Mouse (Mus musculus) embryonic facial prominence, embryonic 10.5 days (tissue): ENCODE results near the gene Slc16a14. TPM values are rescaled to one million over a fixed set of nuclear protein-coding genes. Genes with fewer than 3 reads are reported as not detected.
A peak's percentile ranks its signal among the peaks of the same experiment; 100 is the strongest.

Source experiments
- DNase-seq: peaks from one replicate; pipeline ENCODE4 v3.0.0-alpha.2; 2017; ENCODE audit warnings: low spot score
- H3K27ac ChIP-seq: fragments of 300-500 bp; sonication (generic); replicated peaks from 2 replicates; pipeline ENCODE4 v1.5.1; 2016; ENCODE audit warnings: mild to moderate bottlenecking
- H3K27me3 ChIP-seq: fragments of 300-500 bp; sonication (generic); replicated peaks from 2 replicates; pipeline ENCODE4 v1.6.1; 2016; ENCODE audit warnings: low read depth, mild to moderate bottlenecking; ENCODE audit not compliant: poor library complexity, severe bottlenecking
- H3K36me3 ChIP-seq: fragments of 300-500 bp; sonication (generic); replicated peaks from 2 replicates; pipeline ENCODE4 v1.6.1; 2016; ENCODE audit warnings: mild to moderate bottlenecking, moderate library complexity
- H3K4me1 ChIP-seq: fragments of 300-500 bp; sonication (generic); 2 replicates; pipeline ENCODE4 v1.6.1; 2016
- H3K4me3 ChIP-seq: fragments of 300-500 bp; sonication (generic); 2 replicates; pipeline ENCODE4 v1.5.1; 2016; ENCODE audit warnings: mild to moderate bottlenecking, moderate library complexity
- H3K9me3 ChIP-seq: fragments of 300-500 bp; sonication (generic); 2 replicates; pipeline ENCODE4 v1.6.1; 2016; ENCODE audit warnings: mild to moderate bottlenecking
- WGBS: fragments of 180-500 bp; shearing (Covaris S2); methylation state at CpG from one replicate; pipeline ENCODE4 v1.1.7; 2016; 5-methylcytosine and 5-hydroxymethylcytosine counted together
- polyA plus RNA-seq: library from polyadenylated mRNA; unstranded; fragments of >200 nt; fragmentation: Nextera tagmentation; extraction: Ambion mirVana; gene quantifications from 2 replicates; pipeline ENCODE4 v1.2.1, GENCODE M21; 2016

Gene Slc16a14
- polyA plus RNA-seq, 1 experiment from 2014 or later: 0.20 TPM

DNA sequence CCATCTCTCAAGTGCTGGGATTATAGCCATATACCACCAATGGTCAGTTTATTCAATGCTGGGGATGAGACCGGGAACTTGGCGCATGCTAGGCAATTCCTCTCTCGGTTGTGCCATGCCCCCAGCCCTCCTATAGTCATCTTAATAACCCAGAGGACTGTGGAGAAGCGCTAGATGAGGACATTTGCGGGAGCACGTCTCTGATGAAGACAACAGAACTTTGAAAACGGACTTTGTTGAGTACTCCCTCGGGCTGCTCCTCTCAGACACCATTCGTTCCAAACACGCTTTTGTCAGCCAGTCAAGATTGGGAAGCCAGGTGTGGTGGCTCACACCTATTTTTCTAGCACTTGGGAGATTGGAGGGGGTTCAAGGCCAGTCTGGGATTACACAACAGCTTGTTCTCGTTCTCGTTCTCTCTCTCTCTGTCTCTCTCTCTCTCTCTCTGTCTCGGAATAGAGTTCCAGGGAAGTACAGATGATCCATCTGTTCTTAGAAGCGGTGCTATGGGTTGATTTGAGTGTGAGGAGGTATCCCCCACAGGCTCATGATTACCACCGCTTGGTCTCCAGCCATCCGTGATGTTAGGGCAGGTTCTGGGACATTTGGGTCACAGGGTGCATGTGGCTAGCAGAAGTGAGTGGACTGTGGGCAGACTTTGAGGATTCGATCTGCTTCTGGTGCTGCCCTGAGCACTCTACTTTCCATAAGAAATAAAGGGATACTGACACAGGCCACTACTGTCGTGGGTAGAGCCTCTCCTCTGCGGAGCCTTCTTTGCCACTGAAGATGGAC is 2.0 kb upstream of the Slc16a14 start:
- no peak for DNase-seq
- Histone ChIP-seq H3K4me3 (no peak overlapping the region), H3K4me1 (0 out of 2 replicates have a peak, but pooled peaks cover 9% of the 10 kb centered on the region), H3K27me3 (peaks cover 44% of the 10 kb centered on the region), H3K27ac (no peak overlapping the region), H3K36me3 (no peaks in the 10 kb centered on the region), H3K9me3 (no peaks in the 10 kb centered on the region)
- 89% methylated on average over 19 of the region's 19 CpGs for WGBS

DNA sequence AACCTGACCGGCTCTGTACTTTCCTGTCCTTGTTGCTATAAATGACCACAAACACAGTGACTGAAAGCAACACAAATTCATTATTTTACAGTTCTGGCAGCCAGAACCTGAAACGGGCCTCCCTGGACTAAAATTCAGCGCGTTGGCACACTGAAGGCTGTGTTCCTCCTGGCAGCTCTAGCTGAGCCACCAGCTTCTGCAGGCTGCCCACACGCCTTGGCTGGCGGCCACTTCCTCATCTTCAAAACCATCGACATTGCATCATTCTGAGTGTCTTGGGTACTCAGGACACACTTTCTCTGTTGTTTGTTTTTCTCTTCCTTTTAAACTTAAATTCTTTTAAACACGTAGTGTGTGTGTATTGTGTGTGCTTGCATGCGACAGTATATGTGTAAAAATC is 734 bp upstream of the Slc16a14 start:
- WGBS: 80% methylated on average over 9 of the region's 9 CpGs
- no peak for DNase-seq
- Histone ChIP-seq H3K9me3 (no peaks in the 10 kb centered on the region), H3K4me1 (0 out of 2 replicates have a peak, but pooled peaks cover 9% of the 10 kb centered on the region), H3K27ac (no peak overlapping the region), H3K4me3 (no peak overlapping the region), H3K36me3 (no peaks in the 10 kb centered on the region), H3K27me3 (peaks cover 44% of the 10 kb centered on the region)

DNA sequence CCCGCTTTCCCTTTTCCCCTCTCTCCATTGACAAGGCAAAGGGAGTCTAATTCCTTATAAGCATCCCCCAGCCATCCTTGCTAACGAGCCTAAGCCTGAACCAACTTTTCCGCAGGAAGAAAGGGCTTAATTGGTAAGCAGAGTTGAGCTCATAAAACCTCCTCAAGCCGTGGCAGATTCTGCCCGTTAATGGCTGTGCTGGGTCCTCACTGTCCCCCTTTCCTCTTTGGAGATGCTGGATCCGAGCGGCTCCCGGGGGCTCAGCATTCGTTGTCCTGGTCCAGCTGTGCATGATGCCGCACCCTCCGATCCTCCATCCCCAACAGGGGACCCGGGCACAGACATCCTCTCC is 807 bp downstream of the Slc16a14 start:
- Histone ChIP-seq H3K27ac (peak overlapping the region; percentile 79), H3K27me3 (peaks cover 44% of the 10 kb centered on the region), H3K4me3 (peak overlapping the region; percentile 74), H3K4me1 (0 out of 2 replicates have a peak, but pooled peaks cover 9% of the 10 kb centered on the region), H3K36me3 (no peaks in the 10 kb centered on the region), H3K9me3 (no peaks in the 10 kb centered on the region)
- WGBS: 1% methylated on average over 12 of the region's 12 CpGs
- DNase-seq: no peak

DNA sequence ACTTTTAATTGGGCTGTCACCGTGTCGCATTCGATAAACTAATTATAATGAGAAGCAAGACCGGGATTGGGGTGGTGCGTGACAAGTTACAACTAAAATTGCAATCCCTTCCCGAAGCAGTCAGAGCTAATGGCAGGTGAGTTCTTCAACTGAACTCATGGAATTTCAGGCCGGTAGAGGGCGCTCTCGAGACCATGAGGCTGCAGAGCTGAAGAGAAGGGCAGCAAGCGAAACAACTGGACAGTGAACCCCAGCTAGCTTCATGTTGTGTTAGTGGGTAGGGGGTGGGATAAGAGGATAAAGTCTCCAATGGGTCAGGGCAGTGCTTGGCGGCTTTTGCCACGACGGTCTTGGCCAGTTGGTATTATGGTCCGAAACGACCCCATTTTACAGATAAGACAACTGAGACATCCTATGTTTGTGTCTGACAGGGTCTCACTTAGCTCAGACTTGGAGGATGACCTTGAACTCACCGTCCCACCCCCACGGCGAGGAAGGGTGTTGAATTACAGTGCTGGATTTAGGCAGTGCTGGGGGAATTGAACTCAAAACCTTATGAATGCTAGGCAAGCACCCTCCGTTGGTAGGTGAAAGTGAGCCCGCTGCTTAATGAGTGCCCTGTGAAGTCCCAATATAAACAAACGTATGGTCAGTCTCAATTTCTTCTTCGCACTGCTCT is 1.3 kb downstream of the Slc16a14 start:
- Histone ChIP-seq H3K36me3 (no peaks in the 10 kb centered on the region), H3K4me3 (peak overlapping the region; percentile 74), H3K9me3 (no peaks in the 10 kb centered on the region), H3K4me1 (0 out of 2 replicates have a peak, but pooled peaks cover 9% of the 10 kb centered on the region), H3K27me3 (peaks cover 44% of the 10 kb centered on the region), H3K27ac (no peak overlapping the region)
- 12% methylated on average over 22 of the region's 22 CpGs for WGBS
- DNase-seq: peak; percentile 83

DNA sequence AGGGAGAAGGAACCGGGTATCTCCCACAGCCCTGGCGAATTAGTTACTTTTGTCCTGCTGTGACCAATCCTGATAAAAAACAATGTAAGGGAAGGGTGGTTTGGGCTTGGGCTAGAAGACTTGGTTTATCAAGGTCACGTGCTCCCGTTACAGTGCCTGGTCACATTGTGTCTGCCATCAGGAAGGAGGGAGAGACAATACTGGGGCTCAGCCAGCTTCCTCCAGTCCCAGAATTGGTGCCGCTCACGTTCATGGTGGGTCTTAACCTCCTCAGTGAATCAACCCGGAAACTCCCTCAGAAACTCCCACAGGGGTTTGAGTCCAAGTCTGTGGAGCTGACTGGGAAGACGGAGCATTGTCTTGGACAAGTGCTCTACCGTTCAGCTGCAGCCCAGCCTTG is 9.3 kb downstream of the Slc16a14 start:
- H3K27ac ChIP-seq: no peak overlapping the region
- DNase-seq: no peak
- H3K36me3 ChIP-seq: no peaks in the 10 kb centered on the region
- H3K9me3 ChIP-seq: no peaks in the 10 kb centered on the region
- 85% methylated on average over 9 of the region's 9 CpGs for WGBS
- H3K27me3 ChIP-seq: no peaks in the 10 kb centered on the region
- H3K4me3 ChIP-seq: no peak overlapping the region
- H3K4me1 ChIP-seq: no peaks in the 10 kb centered on the region

DNA sequence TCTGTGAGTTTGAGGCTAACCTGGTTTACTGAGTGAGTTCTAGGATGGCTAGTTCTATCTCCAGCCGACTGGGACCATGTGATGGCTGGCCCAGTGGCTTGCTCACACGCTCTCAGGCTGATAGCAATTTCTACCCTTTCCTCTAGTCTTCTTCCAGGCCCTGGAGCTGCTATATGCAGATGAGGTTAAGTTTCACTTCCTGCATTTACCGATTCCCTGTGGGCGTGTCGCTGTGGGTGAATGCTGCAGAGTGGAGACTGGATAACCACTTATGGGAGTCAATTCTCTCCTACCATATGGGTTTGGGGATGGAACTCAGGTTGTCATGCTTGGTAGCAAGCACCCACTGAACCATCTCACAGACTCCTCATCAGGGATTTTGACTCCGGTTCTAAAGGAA is 10.8 kb downstream of the Slc16a14 start:
- Histone ChIP-seq H3K4me1 (no peaks in the 10 kb centered on the region), H3K9me3 (no peaks in the 10 kb centered on the region), H3K27ac (no peak overlapping the region), H3K27me3 (no peaks in the 10 kb centered on the region), H3K36me3 (no peaks in the 10 kb centered on the region), H3K4me3 (no peak overlapping the region)
- 82% methylated on average over 6 of the region's 6 CpGs for WGBS
- DNase-seq: no peak

DNA sequence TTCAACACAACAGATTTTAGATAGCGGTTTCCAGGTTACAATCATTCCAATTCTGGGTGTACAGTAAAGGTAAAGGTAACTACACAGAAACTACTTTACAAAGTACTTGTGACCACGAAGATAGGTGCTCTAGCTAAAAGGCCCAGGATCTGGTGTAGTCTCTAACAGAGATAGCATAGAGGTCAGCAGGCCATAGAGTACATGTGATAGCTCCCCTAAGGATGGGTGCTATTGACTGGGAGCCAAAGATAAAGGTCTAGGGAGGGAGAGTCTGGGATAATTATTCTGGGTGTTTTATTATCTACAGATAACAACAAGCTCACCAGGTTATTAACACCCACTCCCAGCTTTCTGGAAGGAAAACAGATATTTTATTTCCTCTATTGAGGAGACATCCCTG is 11.5 kb downstream of the Slc16a14 start:
- H3K4me3 ChIP-seq: no peak overlapping the region
- no peak for DNase-seq

DNA sequence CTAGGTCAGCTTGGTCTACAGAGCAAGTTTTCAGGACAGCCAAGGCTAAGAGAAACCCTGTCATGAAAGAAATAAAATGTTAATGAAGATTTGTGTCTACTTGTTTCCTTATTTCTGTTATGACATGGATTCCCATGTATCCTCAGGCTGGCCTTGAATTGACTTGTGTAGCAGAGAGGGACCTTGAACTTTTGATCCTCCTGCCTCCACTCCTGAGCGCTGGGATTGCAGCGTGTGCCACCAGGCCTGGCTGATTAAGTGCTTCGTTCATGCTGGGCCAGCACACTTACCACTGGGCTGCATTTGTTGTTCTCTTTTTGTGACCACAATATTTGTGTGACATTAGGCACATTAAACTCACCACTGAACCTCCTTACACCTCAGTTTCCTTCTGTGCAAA is 16.1 kb downstream of the Slc16a14 start:
- no peak for DNase-seq
- Histone ChIP-seq H3K27ac (no peak overlapping the region), H3K4me1 (no peaks in the 10 kb centered on the region), H3K36me3 (no peaks in the 10 kb centered on the region), H3K4me3 (no peak overlapping the region), H3K9me3 (no peaks in the 10 kb centered on the region), H3K27me3 (no peaks in the 10 kb centered on the region)
- 90% methylated on average over 3 of the region's 3 CpGs for WGBS

More for the DNA sequence above, 11.5 kb downstream of the Slc16a14 start:
- H3K27me3 ChIP-seq: no peaks in the 10 kb centered on the region
- H3K4me1 ChIP-seq: no peaks in the 10 kb centered on the region
- WGBS: 86% methylated on average over 2 of the region's 2 CpGs
- no peak overlapping the region for H3K27ac ChIP-seq
- H3K36me3 ChIP-seq: no peaks in the 10 kb centered on the region
- no peaks in the 10 kb centered on the region for H3K9me3 ChIP-seq

DNA sequence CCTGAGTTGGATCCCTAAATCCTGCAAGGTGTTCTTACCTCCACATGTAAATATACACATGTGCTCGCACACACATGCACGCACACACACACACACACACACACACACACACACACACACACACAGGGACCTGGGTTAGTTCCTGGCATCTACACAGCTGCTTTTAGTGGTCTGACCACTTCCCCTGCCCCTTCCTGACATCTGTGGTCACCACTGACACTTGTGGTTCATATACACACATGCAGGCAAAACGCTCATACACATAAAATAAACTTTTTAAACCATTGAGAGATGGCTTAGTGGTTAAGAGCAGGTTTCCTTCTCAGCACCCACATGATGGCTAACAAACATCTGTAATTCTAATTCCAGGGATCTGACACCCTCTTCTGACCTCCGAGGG is 19.9 kb downstream of the Slc16a14 start:
- no peak for DNase-seq
- Histone ChIP-seq H3K27ac (no peak overlapping the region), H3K4me1 (peaks cover 6% of the 10 kb centered on the region), H3K4me3 (no peak overlapping the region), H3K9me3 (no peaks in the 10 kb centered on the region), H3K27me3 (no peaks in the 10 kb centered on the region), H3K36me3 (no peaks in the 10 kb centered on the region)
- 88% methylated on average over 4 of the region's 4 CpGs for WGBS

DNA sequence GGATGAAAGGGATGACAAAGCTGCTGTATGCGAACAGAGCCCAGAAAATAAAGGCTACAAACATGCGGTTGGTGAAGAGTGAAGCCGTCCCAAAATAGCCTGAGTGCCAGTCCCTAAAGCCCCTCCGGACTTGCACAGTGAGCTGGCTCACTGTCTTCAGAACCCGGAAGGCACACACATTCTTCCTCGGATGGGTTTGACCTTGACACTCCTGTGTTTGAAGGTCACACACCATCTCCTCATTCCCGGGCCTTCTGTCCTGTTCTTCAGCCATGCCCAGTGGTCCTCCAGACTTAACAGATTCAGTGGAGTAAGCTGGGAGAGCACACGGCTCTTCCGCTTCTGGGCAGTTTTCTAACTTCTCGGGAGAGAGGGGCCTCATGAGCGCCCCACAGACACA is 22.4 kb downstream of the Slc16a14 start:
- no peak for DNase-seq
- 93% methylated on average over 11 of the region's 11 CpGs for WGBS
- H3K27me3 ChIP-seq: no peaks in the 10 kb centered on the region
- no peak overlapping the region for H3K4me3 ChIP-seq
- H3K4me1 ChIP-seq: peaks cover 9% of the 10 kb centered on the region
- no peaks in the 10 kb centered on the region for H3K9me3 ChIP-seq
- no peak overlapping the region for H3K27ac ChIP-seq
- H3K36me3 ChIP-seq: no peaks in the 10 kb centered on the region

DNA sequence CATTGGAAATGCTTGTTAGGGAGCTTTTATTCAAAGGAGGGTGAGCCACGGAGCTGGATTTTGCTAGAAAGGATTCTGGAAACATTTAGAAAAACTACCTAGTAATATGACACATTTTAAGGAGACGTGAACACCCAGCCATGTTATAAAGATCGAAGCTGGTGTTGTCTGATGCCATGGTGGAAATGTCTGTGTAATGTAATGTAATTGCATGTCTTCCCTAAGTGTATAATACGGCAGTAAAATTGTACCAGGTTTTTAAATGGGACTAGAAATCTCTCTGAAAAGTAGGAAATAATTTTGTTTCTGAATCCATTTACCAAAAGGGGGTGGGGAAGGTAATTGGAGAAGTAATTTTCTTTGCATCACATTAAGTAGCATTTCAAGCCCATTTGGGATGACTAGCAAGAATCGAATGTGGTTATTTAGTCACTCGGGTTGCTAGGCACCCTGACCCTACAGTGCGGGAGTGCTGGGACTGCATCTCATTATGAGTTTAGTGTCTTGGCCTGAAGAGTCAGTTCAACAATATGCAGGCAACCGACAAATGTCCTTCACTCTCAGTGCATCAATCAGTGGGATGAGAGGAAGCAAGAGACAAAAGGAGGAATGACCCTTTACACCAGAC is 24.6 kb downstream of the Slc16a14 start:
- Histone ChIP-seq H3K27me3 (no peaks in the 10 kb centered on the region), H3K27ac (no peak overlapping the region), H3K4me1 (peaks cover 9% of the 10 kb centered on the region), H3K36me3 (no peaks in the 10 kb centered on the region), H3K4me3 (no peak overlapping the region), H3K9me3 (no peaks in the 10 kb centered on the region)
- WGBS: 76% methylated on average over 8 of the region's 8 CpGs
- no peak for DNase-seq

DNA sequence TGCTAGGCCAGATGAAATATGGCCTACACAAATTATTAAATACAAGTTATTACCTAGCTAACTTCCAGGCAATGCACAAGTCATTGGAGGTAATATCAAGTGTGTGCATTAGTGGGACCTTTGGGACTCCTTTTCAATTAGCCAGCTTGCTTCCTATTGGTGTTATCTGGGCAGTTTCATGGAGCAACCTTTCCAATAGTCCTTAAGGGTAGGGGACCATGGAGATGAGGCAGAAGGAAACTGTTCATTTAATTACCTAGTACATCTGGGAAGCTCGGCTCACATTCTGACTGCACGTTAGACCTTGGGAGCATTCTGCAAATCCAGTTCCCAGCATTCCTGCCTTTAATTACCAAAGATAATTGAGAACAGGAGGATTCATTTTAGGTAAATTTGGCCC is 30.5 kb downstream of the Slc16a14 start:
- DNase-seq: no peak
- Histone ChIP-seq H3K4me1 (0 out of 2 replicates have a peak, but pooled peaks cover 3% of the 10 kb centered on the region), H3K4me3 (no peak overlapping the region), H3K27me3 (no peaks in the 10 kb centered on the region), H3K36me3 (no peaks in the 10 kb centered on the region), H3K27ac (no peak overlapping the region), H3K9me3 (no peaks in the 10 kb centered on the region)
- WGBS: 62% methylated on average over 2 of the region's 2 CpGs

DNA sequence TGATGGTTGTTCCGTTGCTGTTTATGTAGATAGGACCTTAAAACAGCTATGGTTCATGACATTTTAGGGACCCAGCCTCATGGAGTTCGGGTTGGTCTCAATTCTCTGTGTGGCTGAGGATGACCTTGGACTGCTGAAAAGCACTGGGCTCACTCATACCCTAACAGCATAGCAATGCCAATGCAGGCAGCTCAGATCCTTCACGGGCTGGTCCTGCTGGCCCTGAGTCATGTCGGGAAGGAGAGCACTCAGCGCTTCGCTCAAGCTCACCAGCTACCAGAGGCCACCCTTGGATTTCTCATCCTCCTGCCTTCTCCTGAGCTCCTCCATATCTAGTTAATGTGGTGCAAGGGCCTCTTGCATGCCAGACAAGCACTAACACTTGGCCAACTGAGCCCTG is 35.8 kb downstream of the Slc16a14 start:
- Histone ChIP-seq H3K4me3 (no peak overlapping the region), H3K4me1 (no peaks in the 10 kb centered on the region), H3K36me3 (no peaks in the 10 kb centered on the region), H3K27ac (no peak overlapping the region), H3K27me3 (no peaks in the 10 kb centered on the region), H3K9me3 (no peaks in the 10 kb centered on the region)
- 92% methylated on average over 6 of the region's 6 CpGs for WGBS
- DNase-seq: no peak
